In the genomic region with DNA sequence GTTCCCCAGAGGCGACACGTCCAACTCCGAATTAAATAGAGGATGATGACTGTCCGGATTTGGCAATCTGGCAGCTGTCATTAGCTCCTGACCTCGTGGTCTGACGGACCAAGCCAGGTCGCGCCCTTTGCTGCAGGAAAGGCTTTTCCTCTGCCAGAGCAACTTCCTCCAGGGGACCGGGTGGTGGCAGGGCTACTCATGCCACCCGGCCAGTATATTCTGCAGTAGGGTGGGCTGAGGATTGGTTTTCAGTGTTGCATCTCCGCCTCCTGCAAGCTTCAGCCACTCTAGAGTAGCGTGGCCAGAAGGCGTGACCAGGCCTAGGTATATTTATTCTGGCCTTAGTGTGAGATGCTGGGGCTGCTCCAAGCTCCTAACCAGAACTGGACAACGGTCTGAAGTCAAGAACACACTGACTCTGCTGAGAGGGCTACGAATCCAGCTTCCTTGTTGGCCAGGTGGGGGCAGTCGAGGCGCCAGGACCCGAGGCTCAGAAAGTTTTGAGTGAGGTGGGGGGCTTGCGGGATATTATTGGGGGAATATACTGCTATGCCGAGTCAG, we compare ENCODE assay signal across 8 mouse cellular contexts. TPM values are rescaled to one million over a fixed set of nuclear protein-coding genes. Genes with fewer than 3 reads are reported as not detected.
A peak's percentile ranks its signal among the peaks of the same experiment; 100 is the strongest.
DNase-seq lines count a peak whose midpoint lies in the region; ATAC-seq lines count a peak whose summit lies in the region.

No protein-coding gene starts in this region.

- no peaks in the 10 kb centered on the region for H3K9me3 ChIP-seq in hindbrain, embryonic 14.5 days (ENCODE audit: control insufficient read depth, low read length)
- H3K9me3 ChIP-seq in liver, embryonic 12.5 days (replicated peaks) = no peaks in the 10 kb centered on the region

- no peak overlapping the region for H3K9ac ChIP-seq in hindbrain, embryonic 14.5 days
- H3K9ac ChIP-seq in liver, embryonic 12.5 days = peak overlapping the region; percentile 57; the same call in 1 of the 2 replicates

- peak; percentile 49 for DNase-seq in cerebellum, adult 11 months
- DNase-seq in c-Kit-positive CD71-positive TER-119-positive erythroid progenitor cells, embryonic 14.5 days (ENCODE audit: low spot score) = peak; percentile 35
- peak; percentile 43 for DNase-seq in forelimb bud, embryonic 11.5 days (ENCODE audit: low read depth, low spot score)
- no peak for DNase-seq in hindbrain, embryonic 14.5 days (ENCODE audit: low spot score)
- peak; percentile 18 to 44 for DNase-seq in thymus, postnatal 10 days (ENCODE audit: low spot score in 2 of 2)

- H3K4me1 ChIP-seq in hindbrain, embryonic 14.5 days (replicated peaks; ENCODE audit: control insufficient read depth, insufficient read depth, low read length) = peaks cover 30% of the 10 kb centered on the region
- H3K4me1 ChIP-seq in liver, embryonic 12.5 days = peaks cover 19% of the 10 kb centered on the region

- no peak overlapping the region for H3K27ac ChIP-seq in hindbrain, embryonic 14.5 days
- no peak overlapping the region for H3K27ac ChIP-seq in liver, embryonic 12.5 days

- 25% methylated on average over 20 of the region's 20 CpGs for WGBS in hindbrain, embryonic 14.5 days
- 15% methylated on average over 20 of the region's 20 CpGs for WGBS in liver, embryonic 12.5 days (ENCODE audit: insufficient replicate concordance)

- no peaks in the 10 kb centered on the region for H3K36me3 ChIP-seq in hindbrain, embryonic 14.5 days (replicated peaks; ENCODE audit: control insufficient read depth, insufficient read depth)
- no peaks in the 10 kb centered on the region for H3K36me3 ChIP-seq in liver, embryonic 12.5 days

- no peaks in the 10 kb centered on the region for H3K27me3 ChIP-seq in hindbrain, embryonic 14.5 days (ENCODE audit: control insufficient read depth, insufficient read depth, low read length)
- peaks cover 17% of the 10 kb centered on the region for H3K27me3 ChIP-seq in liver, embryonic 12.5 days (replicated peaks)

- peak overlapping the region; percentile 61 for H3K4me2 ChIP-seq in hindbrain, embryonic 14.5 days (replicated peaks)
- peak overlapping the region; percentile 95 for H3K4me2 ChIP-seq in liver, embryonic 12.5 days

- ATAC-seq in cerebellum, adult (ENCODE audit: insufficient number of reproducible peaks, low FRiP score, low TSS enrichment) = no peak
- no peak; the same call in 1 of the 2 replicates for ATAC-seq in hindbrain, embryonic 14.5 days (ENCODE audit: low FRiP score)
- no peak for ATAC-seq in liver, embryonic 12.5 days
- ATAC-seq in monocyte, adult 5-6 weeks (replicated peaks; ENCODE audit: insufficient number of reproducible peaks, low FRiP score, low TSS enrichment, poor library complexity, severe bottlenecking) = peak; percentile 33; the same call in 1 of the 2 replicates

- H3K4me3 ChIP-seq in hindbrain, embryonic 14.5 days (replicated peaks; ENCODE audit: low read length) = no peak overlapping the region
- peak overlapping the region; percentile 80 for H3K4me3 ChIP-seq in liver, embryonic 12.5 days

RNA-seq across cellular contexts. Expression of a gene that starts 0.9 kb away (rescaled TPM):
- 26.4 and 26.8 TPM in 2 replicates for polyA plus RNA-seq in hindbrain, embryonic 14.5 days (2014; fragmentation: Nextera tagmentation; extraction: Ambion mirVana)
- polyA plus RNA-seq in liver, embryonic 12.5 days (2016; fragmentation: Nextera tagmentation; extraction: Ambion mirVana) = 13.7 and 15.0 TPM in 2 replicates
- total RNA-seq in monocyte, adult 5-6 weeks (2017) = 13.1 to 24.4 TPM (median 16.6 TPM) in 3 replicates
